Mouse (Mus musculus): Measurements from ENCODE around the gene Scamp2.

Gene Scamp2

DNA sequence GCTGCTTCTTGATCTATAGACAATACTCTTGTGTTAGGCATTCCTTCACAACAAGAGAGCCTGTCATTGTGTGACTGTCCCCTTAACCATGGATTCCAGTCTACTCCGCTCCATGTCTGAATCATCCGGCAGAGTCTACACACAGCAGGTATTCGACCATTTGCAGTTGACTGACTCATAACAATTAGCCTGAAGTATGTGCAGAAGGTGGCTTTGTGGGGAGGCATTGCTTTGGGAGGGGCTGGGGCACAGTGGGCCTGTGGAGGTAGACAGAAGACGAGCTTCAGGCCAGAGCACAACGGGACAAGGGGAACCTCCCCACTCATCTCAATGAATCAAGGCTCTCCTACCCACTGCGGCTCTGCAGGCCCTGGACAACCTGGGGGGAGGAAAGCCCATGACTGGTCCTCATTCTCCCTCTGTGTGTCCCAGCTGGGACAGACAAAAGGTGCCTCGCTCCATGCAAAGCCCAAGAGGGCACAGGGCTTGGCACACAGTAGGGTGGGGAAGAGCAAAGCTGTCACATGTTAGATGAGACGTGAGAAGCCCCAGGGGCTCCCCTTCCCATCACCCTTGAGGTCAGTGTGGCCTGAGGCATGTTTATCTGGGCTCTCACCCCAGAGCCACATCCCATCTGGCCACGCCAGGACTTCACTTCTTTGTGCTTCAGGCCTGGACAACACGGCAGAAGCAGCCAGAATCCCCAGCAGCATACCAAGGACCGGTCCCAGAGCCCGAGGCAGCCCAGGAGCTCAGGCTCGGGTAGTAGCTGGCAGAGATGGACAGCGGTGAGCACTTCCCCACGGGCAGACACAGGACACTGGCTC is 65.1 kb downstream of the Scamp2 start:
- no peak for DNase-seq (ENCODE audit: low spot score in 2 of 2)

DNA sequence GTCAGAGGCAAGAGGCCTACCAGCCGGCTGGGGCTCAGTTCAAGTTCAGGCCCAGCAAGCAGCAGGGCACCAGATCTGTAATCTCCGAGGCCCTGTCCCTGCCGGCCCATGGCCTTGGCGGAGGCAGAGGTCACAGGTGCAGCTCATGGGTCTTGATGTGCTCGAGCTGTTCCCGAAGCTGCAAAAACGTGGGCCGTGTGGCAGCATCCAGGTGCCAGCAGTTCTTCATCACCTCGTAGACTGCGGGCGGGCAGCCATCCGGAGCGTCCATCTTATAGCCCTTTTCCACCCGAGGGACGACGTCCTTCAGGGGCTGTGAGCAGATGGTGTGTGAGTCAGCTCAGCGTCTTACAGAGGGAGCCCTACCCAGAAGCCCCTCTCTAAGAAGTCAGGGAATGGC is 66.4 kb downstream of the Scamp2 start:
- DNase-seq (ENCODE audit: low spot score in 2 of 2): no peak

DNA sequence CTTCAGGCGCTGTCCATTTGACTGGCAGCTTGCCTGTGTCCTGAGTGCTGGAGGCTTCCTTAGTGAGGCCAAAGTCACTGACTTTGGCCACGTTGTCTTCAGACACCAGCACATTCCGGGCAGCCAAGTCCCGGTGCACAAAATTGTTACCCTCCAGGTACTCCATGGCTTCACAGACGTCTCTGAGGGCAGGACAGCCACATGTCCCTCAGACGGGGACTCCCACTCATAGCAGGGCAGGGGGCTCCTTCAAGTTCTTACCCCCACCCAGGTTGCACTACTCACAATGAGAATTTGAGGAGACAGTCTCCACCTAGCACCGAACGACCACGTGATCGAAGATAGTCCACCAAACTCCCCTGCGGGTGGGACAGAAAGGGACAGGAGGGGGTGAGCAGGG is 67.1 kb downstream of the Scamp2 start:
- DNase-seq (ENCODE audit: low spot score in 2 of 2): no peak

- DNase-seq (ENCODE audit: low spot score in 2 of 2): no peak
Observed at GRCm38 (mm10) chr9:57628717-57629116, 68.0 kb downstream of the Scamp2 start.

DNA sequence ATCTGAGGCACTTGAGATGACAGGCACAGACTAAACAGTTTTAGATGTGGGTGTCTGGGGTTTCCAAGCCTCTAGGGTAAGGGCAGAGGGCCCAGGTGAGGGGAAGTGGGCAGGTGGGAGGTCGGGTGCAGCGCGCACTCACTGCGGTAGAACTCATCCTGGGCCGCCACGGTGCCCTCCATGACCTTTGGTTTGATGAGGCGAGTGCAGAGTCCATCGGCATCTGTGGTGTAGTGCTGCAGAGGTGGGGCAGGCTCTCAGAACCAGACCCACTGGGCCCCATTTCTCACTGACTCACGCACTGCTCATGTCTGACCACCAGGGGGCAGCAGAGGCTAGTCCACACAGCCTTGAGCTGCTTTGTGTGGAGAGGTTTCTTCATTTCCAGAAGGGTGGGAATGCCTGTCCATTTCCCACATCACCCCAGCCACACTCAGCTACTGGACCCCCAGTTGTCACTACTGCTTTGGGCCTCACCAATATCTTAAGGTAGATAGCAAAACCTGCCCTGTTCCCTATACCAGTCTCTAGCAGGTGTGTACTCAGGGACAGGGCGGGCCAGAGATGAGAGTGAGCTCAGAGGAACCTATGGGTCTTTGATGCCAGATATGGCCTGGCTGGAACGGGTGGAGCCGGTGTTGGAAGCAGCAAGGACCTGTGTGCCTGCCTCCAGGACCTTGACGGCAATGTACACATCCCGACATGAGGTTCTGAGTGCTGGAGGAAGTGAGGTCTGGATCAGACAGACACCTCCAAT is 68.6 kb downstream of the Scamp2 start:
- DNase-seq (ENCODE audit: low spot score in 2 of 2): peak; percentile 87

DNA sequence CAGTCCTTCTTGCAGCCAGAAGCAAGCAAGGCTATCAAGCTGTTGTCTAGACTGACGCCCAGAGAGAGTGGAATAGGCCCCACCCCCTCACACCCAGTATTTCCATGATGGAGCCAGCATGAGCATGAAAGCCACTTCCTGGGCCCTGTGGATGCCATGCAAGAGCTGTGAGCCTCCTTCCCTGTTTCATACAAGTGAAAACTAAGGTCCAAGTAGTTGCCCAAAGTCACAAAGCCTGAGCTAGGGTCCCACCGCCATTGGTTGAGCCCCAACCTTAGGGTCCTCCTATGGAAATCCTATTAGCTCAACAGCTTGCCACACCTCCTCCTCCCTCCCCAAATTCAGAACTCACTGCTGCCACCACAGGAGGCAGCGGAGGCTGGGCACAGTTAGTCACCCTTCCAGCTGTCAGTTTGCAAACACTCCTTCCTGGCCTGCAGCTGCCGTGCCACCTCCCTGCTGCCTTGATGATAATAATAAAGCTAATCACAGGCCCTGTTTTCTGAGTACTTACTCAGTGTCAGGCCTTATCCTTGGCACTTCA is 72.8 kb downstream of the Scamp2 start:
- DNase-seq (ENCODE audit: low spot score in 2 of 2): peak; percentile 27 to 71

- peak in 1 of 2 experiments; percentile 19 for DNase-seq (ENCODE audit: low spot score in 2 of 2)
Observed at GRCm38 (mm10) chr9:57637272-57637671, 76.5 kb downstream of the Scamp2 start.

DNA sequence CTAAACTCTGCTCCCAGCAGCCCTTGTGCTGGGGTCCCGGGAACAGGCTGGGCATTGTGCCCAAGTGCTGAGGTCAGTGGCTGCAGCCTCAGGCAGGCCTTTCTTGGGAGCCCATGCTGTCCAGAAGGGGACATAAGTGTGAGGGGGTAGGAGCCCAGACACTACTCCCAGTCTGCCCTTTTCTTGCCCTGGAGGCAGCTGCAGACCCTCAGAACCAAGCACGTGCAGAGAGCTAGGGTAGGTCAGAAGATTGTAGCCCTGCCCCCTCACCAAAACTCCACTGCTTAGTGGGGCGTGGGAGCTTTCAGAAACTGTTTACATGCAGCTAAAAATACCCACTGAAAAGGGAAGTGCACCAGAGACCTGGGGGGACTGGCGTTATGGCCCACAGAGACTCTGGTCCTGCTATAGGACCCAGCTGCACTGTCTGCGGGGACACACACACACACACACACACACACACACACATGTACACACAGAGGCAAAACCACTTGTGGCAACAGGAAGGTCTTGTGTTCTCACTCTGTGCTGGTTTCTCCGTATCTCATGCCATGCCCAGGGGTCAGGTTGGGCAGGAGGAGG is 77.1 kb downstream of the Scamp2 start:
- DNase-seq (ENCODE audit: low spot score in 2 of 2): peak; percentile 39 to 72

All from spleen, postnatal 10 days (tissue).